Mouse (Mus musculus) mouse embryonic stem cell (cell line): ENCODE results near the gene Trp53bp2.

Experiments used
- in situ Hi-C, 2 experiments: fragments of 300-500 bp; cut with MboI; formaldehyde crosslinking; loops; 1 replicate in 1 of 2; 3 replicates in 1 of 2; pipeline ENCODE4 v1.14.3; 2019 to 2020; ENCODE audit warnings: low sequenced_read_pairs in 2 of 2, low pct_unique_long_range_greater_than_20kb in 1 of 2, mixed read lengths in 1 of 2; ENCODE audit not compliant: unreplicated experiment in 1 of 2

Gene Trp53bp2

DNA sequence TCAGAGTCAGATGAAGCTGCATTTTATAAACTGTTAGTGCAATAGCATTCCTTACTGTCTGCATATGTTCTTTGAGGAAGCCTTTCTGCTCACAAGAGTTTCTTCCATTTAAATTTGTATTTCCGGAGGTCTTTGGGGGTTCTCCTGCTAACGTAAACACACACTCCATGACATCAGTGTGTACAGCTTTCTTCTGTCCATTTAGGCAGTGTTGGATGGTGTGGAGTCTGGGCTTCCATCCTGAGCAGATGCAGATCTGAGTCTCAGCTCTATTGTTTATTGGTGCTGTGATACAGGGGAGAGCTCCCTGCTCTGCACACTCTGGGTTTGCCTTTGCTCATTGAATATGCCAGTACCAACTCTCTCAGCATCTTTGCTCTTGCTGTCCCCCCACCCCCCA is 9.8 kb upstream of the Trp53bp2 start:
- in situ Hi-C loops: no loop called here

DNA sequence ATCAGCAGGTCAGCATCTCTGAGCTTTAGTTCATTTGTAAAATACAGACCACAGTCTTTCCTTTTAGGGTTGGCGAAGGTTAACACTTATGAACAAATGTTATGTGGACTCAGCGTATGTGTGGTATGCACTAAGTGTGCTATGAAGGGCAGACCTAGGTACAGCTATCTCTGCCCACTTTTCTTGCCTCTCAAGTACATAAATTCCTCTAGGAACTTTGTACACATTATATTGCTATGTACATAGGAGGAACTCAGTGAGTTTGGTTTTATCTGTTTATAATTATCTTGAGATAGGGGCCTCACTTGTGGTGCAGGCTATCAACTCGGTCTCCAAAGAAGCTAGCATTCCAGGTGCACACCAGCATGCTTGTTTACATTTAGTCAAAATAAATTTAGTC is 9.1 kb upstream of the Trp53bp2 start:
- in situ Hi-C loops: no loop called here

DNA sequence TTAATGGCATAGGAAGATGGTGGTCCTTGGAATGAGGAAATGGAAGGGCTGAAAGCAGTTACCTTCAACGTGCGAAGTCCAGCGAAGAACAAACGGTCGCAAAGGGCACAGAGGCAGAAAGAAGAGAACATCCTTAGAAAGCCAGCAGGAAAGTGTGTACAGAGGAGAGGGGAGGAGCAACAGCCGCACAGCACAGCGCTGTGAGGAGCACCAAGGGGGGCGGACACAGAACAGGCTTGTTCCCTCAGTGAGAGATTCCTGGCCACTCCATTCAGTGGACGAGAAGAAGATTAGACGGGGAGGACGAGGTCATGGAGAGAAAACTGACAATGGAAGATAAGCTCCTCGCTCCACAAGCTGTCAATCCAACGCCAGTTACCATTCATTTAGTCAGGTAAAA is 5.9 kb upstream of the Trp53bp2 start:
- in situ Hi-C loops: no loop called here

DNA sequence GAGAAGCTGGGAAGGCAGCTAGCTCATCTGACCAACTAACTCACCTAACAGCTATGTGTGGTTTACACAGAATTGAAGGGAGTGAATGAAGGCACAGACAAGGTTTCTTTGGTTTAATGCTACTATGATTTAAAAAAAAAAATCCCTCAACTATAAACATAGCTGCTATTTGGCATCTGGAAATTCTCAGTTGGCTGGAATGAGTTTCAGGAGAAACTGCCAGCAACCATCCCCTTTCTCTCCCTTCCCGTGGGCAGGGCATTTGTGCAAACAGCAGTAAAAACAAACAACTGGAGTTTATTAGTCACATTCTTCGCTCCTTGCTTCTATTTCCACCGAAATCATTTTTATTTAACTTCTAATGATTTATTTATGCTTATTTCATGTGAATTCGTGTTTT is 2.4 kb upstream of the Trp53bp2 start:
- in situ Hi-C loops: no loop called here

DNA sequence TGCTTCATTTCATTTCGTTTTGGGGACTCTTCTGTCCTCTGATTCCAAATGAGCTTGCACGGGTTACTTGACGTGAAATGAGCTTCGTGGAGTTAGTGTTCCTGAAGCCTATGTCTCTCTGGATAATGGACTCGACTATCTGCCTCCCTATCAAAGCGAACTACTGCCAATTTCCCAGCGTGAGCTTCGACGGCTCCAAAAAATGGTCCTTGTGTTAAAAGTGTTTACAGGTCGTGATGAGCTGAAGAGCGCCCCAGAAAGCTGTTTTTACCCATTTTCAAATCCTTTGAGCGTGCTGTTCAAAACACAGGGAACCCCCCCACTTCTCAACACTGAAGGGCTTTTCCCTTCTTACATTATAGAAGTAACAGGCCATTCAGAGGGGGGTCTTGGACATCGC is 729 bp upstream of the Trp53bp2 start:
- in situ Hi-C loops: no loop called here

DNA sequence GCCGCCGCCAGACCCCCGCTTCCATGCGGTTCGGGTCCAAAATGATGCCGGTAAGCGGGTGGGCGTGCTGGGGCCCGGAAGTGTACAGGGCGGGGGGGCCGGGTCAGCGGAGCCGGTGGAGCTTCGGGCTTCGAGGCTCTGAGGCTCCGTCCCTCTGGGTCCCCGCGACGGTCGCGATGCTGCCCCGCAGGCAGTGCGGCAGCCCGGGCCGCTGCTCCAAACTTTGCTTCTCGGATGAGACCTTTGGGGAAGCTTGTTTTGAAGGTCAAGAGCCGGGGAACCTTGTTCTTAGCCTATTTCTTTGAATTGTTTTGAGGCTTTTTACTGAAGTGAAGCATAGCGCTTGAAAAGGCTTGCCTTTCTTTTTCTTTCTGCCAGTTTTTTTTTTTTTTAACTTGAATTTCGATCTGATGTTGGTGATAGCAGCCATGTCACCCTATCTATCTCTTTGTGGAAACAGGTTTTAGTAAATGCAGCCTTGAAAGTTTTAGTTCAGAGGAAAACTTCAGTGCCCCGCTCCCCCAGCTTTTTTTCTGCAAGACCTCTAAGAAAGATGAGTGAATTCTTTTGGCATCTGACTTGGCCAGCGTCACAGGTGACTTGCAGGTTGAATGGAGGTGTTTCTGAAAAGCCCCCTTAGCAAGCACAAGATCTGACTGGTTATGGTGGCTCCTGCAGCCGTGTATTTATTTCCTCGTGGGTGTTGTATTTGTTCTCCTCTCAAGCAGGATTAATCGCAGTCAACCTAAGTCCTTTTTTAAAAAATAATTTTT is 615 bp downstream of the Trp53bp2 start:
- in situ Hi-C loops: no loop called here

DNA sequence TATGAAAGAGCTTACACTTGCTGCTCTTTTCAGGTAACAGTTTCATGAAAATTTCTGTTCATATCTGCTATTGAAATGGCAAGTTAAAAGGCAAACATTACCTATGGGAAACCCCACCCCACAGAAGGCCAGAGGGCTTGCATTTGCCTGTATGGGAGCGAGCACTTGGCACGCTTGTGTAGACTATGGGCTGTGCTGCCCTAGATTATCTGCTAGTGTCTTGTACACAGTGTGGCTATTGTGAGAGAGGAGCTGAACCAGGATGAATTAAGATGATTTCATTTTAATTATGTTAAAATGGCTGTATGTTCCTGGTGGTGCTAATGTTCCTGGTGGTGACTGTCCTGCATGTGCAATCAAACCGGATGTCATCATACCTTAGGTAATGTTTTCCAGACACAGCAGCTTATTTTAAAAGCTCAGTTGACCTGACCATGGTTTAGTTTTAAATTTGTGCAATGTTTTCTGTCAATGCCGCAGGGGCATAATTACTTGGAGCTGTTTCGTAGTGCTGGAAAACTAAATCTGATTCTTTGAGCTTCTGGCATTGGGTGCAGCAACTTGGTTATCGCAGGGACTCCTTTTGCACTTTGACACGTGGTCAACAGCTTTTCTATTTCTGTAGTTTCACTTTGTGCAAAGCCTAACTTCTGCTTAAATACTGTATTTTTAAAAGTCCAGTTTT is 3.8 kb downstream of the Trp53bp2 start:
- in situ Hi-C loops: no loop called here

DNA sequence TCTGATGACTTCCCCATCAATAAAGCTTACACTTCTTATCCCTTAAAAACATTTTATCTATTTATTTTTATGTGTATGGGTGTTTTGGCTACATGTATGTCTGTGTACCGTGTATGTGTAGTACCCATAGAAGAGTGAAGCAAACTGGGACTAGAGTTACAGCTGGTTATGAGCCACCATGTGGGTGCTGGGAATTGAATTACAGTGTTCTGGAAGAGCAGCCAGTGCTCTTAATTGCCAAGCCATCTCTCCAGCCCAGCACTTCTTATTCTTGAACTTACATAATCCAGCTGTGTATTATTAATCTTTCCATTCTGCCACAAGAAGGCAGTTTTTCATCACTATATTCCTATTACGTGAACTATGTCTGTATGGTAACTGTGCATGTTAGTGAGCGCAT is 10.5 kb downstream of the Trp53bp2 start:
- in situ Hi-C loops: no loop called here

DNA sequence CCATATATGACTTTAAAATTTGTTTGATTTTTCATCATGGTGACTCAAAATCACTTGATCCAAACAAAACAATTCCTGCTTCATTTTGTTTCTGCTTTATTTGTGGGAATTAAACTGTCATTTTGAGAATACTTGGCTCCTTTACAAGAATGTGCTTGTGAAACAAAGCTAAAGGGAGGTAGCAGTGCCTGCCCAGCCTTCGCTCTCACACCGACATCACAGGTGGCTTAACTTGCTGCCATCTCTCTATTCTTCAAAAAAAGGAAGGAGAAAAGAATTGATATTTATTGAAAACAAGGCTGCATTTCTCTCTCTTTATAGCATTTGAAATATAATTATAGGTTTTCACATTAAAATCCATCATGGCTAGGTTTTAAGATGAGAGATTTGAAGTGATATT is 15.3 kb downstream of the Trp53bp2 start:
- in situ Hi-C loops: no loop called here

DNA sequence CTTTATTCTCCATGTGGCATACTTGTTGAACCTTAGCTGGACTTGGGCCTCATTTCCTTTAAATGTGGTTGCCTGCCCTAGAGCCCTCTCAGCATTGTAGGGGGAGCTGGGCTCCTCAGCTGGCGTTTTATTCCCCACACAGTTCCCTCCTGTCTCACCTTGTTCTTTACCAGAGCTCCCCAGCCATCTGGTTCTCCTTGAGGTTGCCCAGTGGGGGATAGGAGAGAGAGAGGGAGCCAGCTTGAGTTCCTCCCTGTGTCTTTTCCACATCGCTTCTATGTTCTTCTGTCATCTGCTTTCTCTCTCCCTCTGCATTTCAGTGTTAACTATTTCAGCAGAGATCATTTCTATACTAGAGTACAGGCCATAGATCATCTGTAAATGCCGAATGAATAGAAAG is 16.2 kb downstream of the Trp53bp2 start:
- in situ Hi-C loops: no loop called here

DNA sequence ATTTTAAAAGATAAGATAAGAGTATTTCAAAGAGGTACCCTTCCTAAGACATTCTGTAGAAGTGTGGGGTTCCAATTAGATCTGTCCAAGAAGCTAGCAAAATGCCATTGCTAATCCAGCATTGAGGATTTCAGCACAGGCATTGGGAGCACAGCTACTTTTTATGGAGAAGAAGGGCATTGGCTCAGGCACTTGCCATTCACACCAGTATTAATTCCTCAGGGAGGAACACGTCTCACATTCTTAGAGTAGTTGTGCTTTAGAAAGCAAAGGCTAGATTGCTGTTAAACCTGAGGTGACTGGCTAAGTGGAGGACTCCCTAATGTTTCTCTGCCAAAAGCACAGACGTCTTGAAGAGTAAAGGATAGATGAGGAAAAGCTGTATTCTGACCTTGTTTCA is 17.5 kb downstream of the Trp53bp2 start:
- in situ Hi-C loops: no loop called here

DNA sequence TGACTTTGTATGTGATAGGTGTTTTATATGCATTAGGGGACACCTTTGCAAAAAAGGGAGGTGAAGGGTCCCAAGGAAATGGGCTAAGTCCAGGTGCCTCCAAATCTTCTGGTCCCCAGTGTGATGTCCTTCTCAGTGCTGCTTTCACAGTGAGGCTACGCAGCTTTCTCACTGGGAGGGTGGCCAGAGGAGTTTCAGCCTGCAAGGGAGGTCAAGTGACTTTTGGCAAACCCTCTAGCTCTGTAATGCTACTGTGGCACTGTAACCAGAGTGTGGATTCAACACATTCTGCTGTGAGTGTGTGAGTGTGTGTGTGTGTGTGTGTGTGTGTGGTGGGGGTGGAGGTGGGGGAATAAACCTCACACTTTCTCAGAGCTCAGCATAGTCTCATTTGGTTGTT is 18.5 kb downstream of the Trp53bp2 start:
- in situ Hi-C loops: no loop called here

DNA sequence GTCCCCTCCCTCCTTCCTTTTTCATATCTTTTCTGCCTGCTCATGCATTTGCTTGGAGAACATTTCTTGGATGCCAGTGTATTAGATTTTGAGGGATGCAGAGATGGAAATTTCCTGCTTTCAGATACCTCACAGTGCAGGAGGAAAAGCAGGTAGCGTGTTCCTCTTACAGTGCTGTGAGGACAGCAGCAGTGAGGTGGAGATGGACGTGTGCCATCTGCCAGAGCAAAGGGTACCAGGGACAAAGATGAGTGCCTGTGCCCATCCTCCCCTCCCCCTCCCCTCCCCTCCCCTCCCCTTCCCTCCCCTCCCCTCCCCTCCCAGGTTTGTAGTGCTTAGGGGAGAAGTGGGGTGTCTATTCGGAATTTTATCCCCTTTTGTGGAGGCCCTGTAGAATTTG is 20.9 kb downstream of the Trp53bp2 start:
- in situ Hi-C loops: no loop called here

DNA sequence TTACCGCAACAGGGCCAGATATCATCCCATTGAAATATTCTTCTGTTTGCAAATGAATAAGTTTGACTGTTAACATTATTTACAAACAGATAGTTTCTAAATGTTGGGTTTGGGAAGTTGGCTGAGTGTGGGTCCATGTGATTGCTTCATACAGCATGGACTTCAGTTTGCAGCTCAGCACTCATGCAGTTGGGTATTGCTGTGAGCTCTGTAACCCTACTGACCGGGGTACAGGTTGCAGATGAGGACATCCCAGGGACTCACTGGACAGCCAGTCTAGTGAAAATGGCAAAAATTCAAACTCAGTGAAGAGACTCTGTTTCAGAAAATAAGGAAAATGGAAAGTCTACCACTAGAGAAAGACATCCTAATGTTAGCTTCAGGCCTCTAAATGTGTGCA is 21.7 kb downstream of the Trp53bp2 start:
- in situ Hi-C loops: no loop called here

DNA sequence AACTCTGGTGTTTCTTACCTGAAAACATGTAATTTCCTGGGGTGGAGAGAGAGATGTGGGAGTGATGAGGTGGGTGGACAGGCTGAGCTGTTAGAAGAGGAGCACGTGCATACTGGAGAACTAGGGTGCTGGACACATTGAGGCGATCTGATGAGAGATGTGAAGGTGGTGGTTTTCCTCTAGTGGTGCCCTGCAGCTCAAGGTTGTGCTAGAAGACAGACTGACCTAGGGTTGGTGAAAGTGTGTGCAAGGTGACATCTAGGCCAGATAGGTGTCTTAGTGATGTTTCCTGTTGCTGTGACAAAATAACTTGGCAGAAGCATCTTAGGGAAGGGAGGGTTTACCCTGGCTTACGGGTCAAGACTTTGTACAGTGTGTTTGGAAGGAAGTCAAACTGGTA is 23.1 kb downstream of the Trp53bp2 start:
- in situ Hi-C loops: no loop called here

DNA sequence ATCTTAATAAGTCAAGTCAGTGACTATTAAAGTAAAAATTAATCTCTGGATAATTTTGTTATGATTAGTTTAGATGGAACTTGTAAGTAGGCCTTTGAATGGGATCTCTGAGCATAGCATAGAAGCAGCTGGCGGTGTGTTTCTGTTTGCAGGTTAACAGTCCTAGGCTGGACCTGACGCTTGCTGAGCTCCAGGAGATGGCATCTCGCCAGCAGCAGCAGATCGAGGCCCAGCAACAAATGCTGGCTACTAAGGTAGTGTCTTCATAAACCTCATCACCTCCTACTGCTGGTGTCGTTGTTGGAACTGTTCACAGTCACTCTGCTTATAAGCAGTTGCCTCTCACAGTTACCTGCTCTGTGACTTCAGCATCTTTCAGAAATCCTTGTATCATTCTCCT is 27.8 kb downstream of the Trp53bp2 start:
- in situ Hi-C loops: no loop called here

DNA sequence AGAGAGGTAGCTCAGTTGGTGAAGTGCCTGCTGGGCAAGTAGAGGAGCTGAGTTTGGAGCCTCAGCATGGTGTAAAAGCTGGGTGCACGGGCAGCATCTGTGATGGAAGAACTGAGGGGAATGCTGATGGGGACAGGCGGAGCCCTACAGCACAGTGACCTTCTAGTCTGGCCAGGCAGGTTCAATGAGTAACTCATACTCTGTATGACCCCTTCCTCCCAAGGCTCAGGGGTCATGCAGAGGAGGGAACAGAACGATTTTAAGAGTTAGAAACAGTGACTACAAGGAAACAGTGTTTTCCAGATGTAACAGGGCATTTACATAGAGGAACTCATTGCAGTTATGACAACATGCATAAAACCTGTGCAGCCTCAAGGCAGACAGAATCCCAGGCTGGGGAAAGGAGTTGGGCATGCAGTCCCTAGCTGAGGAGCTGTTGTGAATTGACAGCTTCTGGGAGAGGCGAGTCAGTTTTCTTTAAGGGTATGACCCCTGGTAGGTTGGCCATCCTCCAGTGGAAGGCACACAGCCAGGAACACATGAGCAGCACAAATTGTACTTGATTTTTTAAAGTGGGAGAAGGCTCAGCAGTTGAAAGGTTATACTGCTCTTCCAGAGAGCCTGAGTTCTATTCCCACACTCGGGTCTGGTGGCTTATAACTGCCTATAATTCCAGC is 30.7 kb downstream of the Trp53bp2 start:
- in situ Hi-C loops: no loop called here

DNA sequence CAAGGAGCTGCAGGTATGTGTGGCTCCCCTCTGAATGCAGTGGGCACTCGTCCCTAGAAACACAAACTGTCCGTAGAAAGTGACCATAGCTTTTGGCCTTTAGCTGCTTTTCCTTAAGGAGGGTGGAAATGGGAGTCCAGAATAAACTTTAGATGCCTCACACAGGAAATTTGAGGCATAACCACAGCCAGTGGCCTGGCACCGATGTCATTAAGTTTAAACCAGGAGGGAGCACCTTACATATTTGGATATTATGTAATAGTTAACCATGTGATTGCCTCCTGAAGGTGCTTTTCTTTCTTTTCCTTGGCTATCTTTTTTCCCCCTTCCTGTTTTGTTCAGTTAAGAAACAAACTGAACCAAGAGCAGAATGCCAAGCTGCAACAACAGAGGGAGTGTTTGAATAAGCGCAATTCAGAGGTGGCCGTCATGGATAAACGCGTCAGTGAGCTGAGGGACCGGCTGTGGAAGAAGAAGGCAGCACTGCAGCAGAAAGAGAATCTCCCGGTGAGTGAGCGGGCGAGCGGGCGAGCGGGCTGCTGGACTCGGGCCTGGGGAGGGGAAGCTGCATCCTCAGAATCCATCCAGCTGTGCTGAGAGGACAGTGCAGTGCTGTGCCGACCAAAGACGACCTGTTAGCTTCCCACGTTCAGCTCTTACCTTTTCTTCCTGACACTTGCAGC is 33.0 kb downstream of the Trp53bp2 start:
- in situ Hi-C loops: no loop called here

DNA sequence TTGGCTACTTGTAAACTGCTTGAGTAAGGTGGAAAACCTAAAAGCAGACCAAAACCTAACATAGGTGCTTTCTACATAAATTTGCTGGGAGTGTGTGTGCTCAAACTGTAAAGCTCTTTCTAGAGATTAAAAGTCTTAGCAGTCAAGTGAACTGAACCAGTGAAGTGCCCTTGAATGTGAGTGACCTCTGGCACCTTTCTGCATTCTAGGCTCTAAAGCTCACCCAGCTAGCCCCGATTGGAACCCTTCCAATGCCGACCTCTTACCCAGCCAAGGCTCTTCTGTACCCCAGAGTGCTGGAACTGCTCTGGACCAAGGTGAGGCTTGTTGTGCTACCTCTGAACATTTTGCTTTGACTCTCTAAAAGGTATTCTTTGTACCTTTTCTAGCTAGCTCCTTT is 35.1 kb downstream of the Trp53bp2 start:
- in situ Hi-C loops: no loop called here
